Mouse (Mus musculus) MEL (cell line): ENCODE results near the gene Stat5a. TPM values are rescaled to one million over a fixed set of nuclear protein-coding genes. Genes with fewer than 3 reads are reported as not detected.

Experiments used
- DNase-seq: peaks from one replicate; pipeline ENCODE4 v3.0.0; 2011; ENCODE audit warnings: low read depth, low spot score
- H3K27ac ChIP-seq: 2 replicates; pipeline ENCODE4 v1.5.1; 2012; ENCODE audit warnings: low read depth, mild to moderate bottlenecking, control low read depth, low read length, moderate library complexity; ENCODE audit not compliant: control insufficient read depth
- H3K27me3 ChIP-seq, 2 experiments: fragments of 150-350 bp in 1 of 2; sonication (generic) in 1 of 2; 2 replicates each; pipeline ENCODE4 v1.6.1; 2012; ENCODE audit warnings: low read length in 2 of 2, mild to moderate bottlenecking in 2 of 2, improper control_type of control experiment in 1 of 2, moderate library complexity in 1 of 2; ENCODE audit not compliant: insufficient read depth in 2 of 2, control insufficient read depth in 1 of 2
- H3K36me3 ChIP-seq, 2 experiments: 2 replicates each; pipeline ENCODE4 v1.6.1; 2012 to 2014; ENCODE audit warnings: low read length in 2 of 2, improper control_type of control experiment in 1 of 2, inconsistent platforms in 1 of 2, mild to moderate bottlenecking in 1 of 2; ENCODE audit not compliant: insufficient read depth in 2 of 2, control insufficient read depth in 1 of 2
- H3K4me1 ChIP-seq, 2 experiments: fragments of 150-350 bp in 1 of 2; sonication (generic) in 1 of 2; 2 replicates each; pipeline ENCODE4 v1.6.1; 2012; ENCODE audit warnings: low read length in 2 of 2, improper control_type of control experiment in 1 of 2, mild to moderate bottlenecking in 1 of 2; ENCODE audit not compliant: insufficient read depth in 2 of 2, control insufficient read depth in 1 of 2
- H3K4me3 ChIP-seq, 2 experiments: fragments of 150-350 bp in 1 of 2; sonication (generic) in 1 of 2; 2 replicates each; pipeline ENCODE4 v1.5.1; 2012; ENCODE audit warnings: low read depth in 2 of 2, low read length in 2 of 2, mild to moderate bottlenecking in 2 of 2, moderate library complexity in 2 of 2, control low read depth in 1 of 2, improper control_type of control experiment in 1 of 2; ENCODE audit not compliant: control insufficient read depth in 1 of 2, insufficient read depth in 1 of 2
- H3K79me2 ChIP-seq: 2 replicates; pipeline ENCODE4 v1.6.1; 2012; ENCODE audit warnings: mild to moderate bottlenecking, low read length, moderate library complexity; ENCODE audit not compliant: control insufficient read depth, poor library complexity, insufficient read depth
- H3K9ac ChIP-seq: 2 replicates; pipeline ENCODE4 v1.6.1; 2012; ENCODE audit warnings: low read depth, mild to moderate bottlenecking, control low read depth, low read length, moderate library complexity; ENCODE audit not compliant: control insufficient read depth, poor library complexity, severe bottlenecking
- H3K9me3 ChIP-seq: fragments of 150-350 bp; sonication (generic); replicated peaks from 2 replicates; pipeline ENCODE4 v1.6.1; 2012; ENCODE audit warnings: mild to moderate bottlenecking, low read length, improper control_type of control experiment, moderate library complexity; ENCODE audit not compliant: insufficient read depth
- BHLHE40 ChIP-seq: IDR thresholded peaks from 2 replicates; pipeline ENCODE4 v1.6.1; 2012; ENCODE audit warnings: low read depth, mild to moderate bottlenecking, inconsistent platforms, low read length, improper control_type of control experiment, borderline replicate concordance
- CHD1 ChIP-seq: IDR thresholded peaks from 2 replicates; pipeline ENCODE4 v1.6.1; 2012; ENCODE audit warnings: low read depth, mild to moderate bottlenecking, inconsistent platforms, low read length, improper control_type of control experiment
- CTCF ChIP-seq, 3 experiments: IDR thresholded peaks in 2 of 3; conservative IDR thresholded peaks in 1 of 3; 2 replicates each; pipeline ENCODE4 v1.5.1; 2011 to 2012; ENCODE audit warnings: low read length in 3 of 3, low read depth in 2 of 3, mild to moderate bottlenecking in 2 of 3, improper control_type of control experiment in 1 of 3, inconsistent platforms in 1 of 3, mixed read lengths in 1 of 3, moderate library complexity in 1 of 3; ENCODE audit not compliant: control insufficient read depth in 1 of 3, insufficient read depth in 1 of 3, poor library complexity in 1 of 3, severe bottlenecking in 1 of 3
- ELF1 ChIP-seq: IDR thresholded peaks from 2 replicates; pipeline ENCODE4 v1.6.1; 2014; ENCODE audit warnings: low read depth, mild to moderate bottlenecking, inconsistent platforms, low read length, improper control_type of control experiment, moderate library complexity
- EP300 ChIP-seq, 2 experiments: IDR thresholded peaks; 2 replicates each; pipeline ENCODE4 v1.6.1; 2011; ENCODE audit warnings: improper control_type of control experiment in 2 of 2, low read length in 2 of 2, low read depth in 1 of 2, mild to moderate bottlenecking in 1 of 2
- ETS1 ChIP-seq: IDR thresholded peaks from 2 replicates; pipeline ENCODE4 v1.6.1; 2012; ENCODE audit warnings: low read depth, mild to moderate bottlenecking, inconsistent platforms, low read length, improper control_type of control experiment, moderate library complexity
- GABPA ChIP-seq: IDR thresholded peaks from 2 replicates; pipeline ENCODE4 v1.6.1; 2012; ENCODE audit warnings: low read depth, mild to moderate bottlenecking, inconsistent platforms, low read length, improper control_type of control experiment, moderate library complexity
- GATA1 ChIP-seq: IDR thresholded peaks from 2 replicates; pipeline ENCODE4 v1.6.1; 2011; ENCODE audit warnings: low read depth, low read length, improper control_type of control experiment
- KAT2A ChIP-seq: conservative IDR thresholded peaks from 2 replicates; pipeline ENCODE4 v1.6.1; 2012; ENCODE audit warnings: low read depth, low read length, improper control_type of control experiment, inconsistent platforms
- MAFK ChIP-seq: IDR thresholded peaks from 2 replicates; pipeline ENCODE4 v1.6.1; 2011; ENCODE audit warnings: low read depth, mild to moderate bottlenecking, low read length, improper control_type of control experiment, borderline replicate concordance
- MAX ChIP-seq: IDR thresholded peaks from 2 replicates; pipeline ENCODE4 v1.6.1; 2011; ENCODE audit warnings: low read length, improper control_type of control experiment
- MAZ ChIP-seq: IDR thresholded peaks from 2 replicates; pipeline ENCODE4 v1.6.1; 2012; ENCODE audit warnings: low read depth, mild to moderate bottlenecking, inconsistent platforms, low read length, improper control_type of control experiment
- NRF1 ChIP-seq: IDR thresholded peaks from 2 replicates; pipeline ENCODE4 v1.6.1; 2014; ENCODE audit warnings: low read depth, mild to moderate bottlenecking, inconsistent platforms, low read length, improper control_type of control experiment, moderate library complexity; ENCODE audit not compliant: poor library complexity, insufficient read depth, severe bottlenecking
- POLR2AphosphoS2 ChIP-seq: IDR thresholded peaks from 2 replicates; pipeline ENCODE4 v1.6.1; 2011; ENCODE audit warnings: low read length, improper control_type of control experiment
- POLR2AphosphoS5 ChIP-seq: IDR thresholded peaks from 2 replicates; pipeline ENCODE4 v1.6.1; 2012; ENCODE audit warnings: low read depth, borderline replicate concordance, mild to moderate bottlenecking, inconsistent platforms, low read length, moderate library complexity, mixed read lengths
- RAD21 ChIP-seq: IDR thresholded peaks from 2 replicates; pipeline ENCODE4 v1.6.1; 2011; ENCODE audit warnings: mild to moderate bottlenecking, low read depth, low read length, improper control_type of control experiment
- RCOR1 ChIP-seq: IDR thresholded peaks from 2 replicates; pipeline ENCODE4 v1.6.1; 2012; ENCODE audit warnings: low read depth, mild to moderate bottlenecking, inconsistent platforms, low read length, improper control_type of control experiment
- SIN3A ChIP-seq: IDR thresholded peaks from 2 replicates; pipeline ENCODE4 v1.6.1; 2012; ENCODE audit warnings: low read length, improper control_type of control experiment, inconsistent platforms
- SMC3 ChIP-seq: IDR thresholded peaks from 2 replicates; pipeline ENCODE4 v1.6.1; 2011; ENCODE audit warnings: low read depth, low read length, improper control_type of control experiment
- TBP ChIP-seq: IDR thresholded peaks from 2 replicates; pipeline ENCODE4 v1.8.0; 2011; ENCODE audit warnings: low read depth, low read length, improper control_type of control experiment
- UBTF ChIP-seq: IDR thresholded peaks from 2 replicates; pipeline ENCODE4 v1.6.1; 2012; ENCODE audit warnings: low read depth, mild to moderate bottlenecking, inconsistent platforms, low read length, improper control_type of control experiment, moderate library complexity, borderline replicate concordance; ENCODE audit not compliant: insufficient read depth
- USF1 ChIP-seq: IDR thresholded peaks from 2 replicates; pipeline ENCODE4 v1.6.1; 2014; ENCODE audit warnings: low read depth, mild to moderate bottlenecking, inconsistent platforms, low read length, improper control_type of control experiment, moderate library complexity
- USF2 ChIP-seq, 2 experiments: IDR thresholded peaks; 2 replicates each; pipeline ENCODE4 v1.6.1; 2011 to 2012; ENCODE audit warnings: improper control_type of control experiment in 2 of 2, low read length in 2 of 2, borderline replicate concordance in 1 of 2, inconsistent platforms in 1 of 2, low read depth in 1 of 2, mild to moderate bottlenecking in 1 of 2; ENCODE audit not compliant: insufficient read depth in 1 of 2
- ZKSCAN1 ChIP-seq: IDR thresholded peaks from 2 replicates; pipeline ENCODE4 v1.6.1; 2012; ENCODE audit warnings: low read depth, mild to moderate bottlenecking, inconsistent platforms, low read length, improper control_type of control experiment, moderate library complexity
- ZMIZ1 ChIP-seq: IDR thresholded peaks from 2 replicates; pipeline ENCODE4 v1.6.1; 2012; ENCODE audit warnings: low read depth, mild to moderate bottlenecking, inconsistent platforms, low read length, improper control_type of control experiment, moderate library complexity
- ZNF384 ChIP-seq: IDR thresholded peaks from 2 replicates; pipeline ENCODE4 v1.6.1; 2012; ENCODE audit warnings: low read depth, mild to moderate bottlenecking, inconsistent platforms, low read length, improper control_type of control experiment
- polyA plus RNA-seq, 2 experiments: library from polyadenylated mRNA; stranded (reverse) in 1 of 2; unstranded in 1 of 2; fragments of >175 nt in 1 of 2; fragments of >200 nt in 1 of 2; gene quantifications; 2 replicates each; pipeline versions ENCODE4 v1.2.1 to v1.2.4; 2012; ENCODE audit warnings: low replicate concordance in 2 of 2, low read depth in 1 of 2; ENCODE audit not compliant: insufficient read length in 2 of 2, insufficient read depth in 1 of 2, missing spikeins in 1 of 2
- total RNA-seq: library from RNA; depleted of rRNA; stranded (reverse); fragments of 300-350 nt; gene quantifications from 2 replicates; pipeline ENCODE4 v1.2.3, GENCODE M21; 2012

Gene Stat5a
- total and polyA plus RNA-seq, 3 experiments = 54.2 to 86.8 TPM; not detected in 1

DNA sequence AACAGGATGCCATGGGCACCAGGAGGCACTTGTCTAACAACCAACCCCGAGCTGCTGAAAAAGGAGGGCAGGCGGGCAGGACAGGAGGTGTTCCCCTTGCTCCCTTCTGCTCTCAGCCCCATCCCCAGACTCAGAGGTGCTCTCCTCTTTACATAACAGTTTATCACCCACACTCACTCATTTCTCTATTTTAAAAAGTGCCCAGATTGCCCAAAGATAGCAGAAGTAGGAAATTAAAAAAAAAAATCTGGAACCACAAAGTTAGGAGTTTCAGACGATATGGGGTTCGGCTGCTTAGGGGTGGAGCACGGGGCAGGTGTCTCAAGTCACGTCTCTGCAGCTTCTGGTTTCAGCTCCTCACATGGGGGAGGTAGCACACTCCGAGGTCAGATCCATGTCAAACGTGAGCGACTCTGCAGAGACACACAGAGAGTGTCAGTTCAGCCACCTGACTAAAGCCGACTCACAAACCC lies 29.2 kb downstream of the Stat5a start (continued):
- TF ChIP-seq MAFK (peak; percentile 77; the same call in 1 of the 2 replicates), NRF1 (no peak)

DNA sequence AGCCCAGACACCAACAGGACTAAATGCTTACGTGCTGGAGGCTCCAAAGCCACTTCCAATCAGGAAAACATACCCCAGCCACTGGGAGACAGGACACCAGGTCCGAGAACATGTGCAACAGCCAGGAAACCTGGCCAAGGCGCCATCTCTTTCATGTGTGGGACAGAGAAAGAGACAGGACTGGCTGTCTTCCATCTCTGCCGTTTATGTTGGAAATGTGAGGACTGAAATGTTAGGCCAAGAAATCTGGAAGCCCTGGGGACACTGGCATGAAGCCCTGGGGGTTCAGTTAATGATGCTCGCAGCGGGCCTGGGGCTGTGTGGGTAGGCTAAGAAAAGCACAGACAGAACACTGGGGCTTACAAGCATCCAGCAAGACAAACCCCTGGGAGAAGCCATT lies 31.3 kb downstream of the Stat5a start:
- H3K27ac ChIP-seq = peak overlapping the region; percentile 97
- TF ChIP-seq SIN3A (no peak), CHD1 (0 out of 2 replicates have a peak, but pooled peaks have one; percentile 21)
- H3K27me3 ChIP-seq = no peaks in the 10 kb centered on the region
- H3K79me2 ChIP-seq = no peaks in the 10 kb centered on the region
- no peak overlapping the region for H3K9ac ChIP-seq
- peaks cover 0 to 76% of the 10 kb centered on the region in 2 experiments; a peak in 3 of 4 replicates for H3K36me3 ChIP-seq
- peaks cover 57 to 76% of the 10 kb centered on the region in 2 experiments for H3K4me1 ChIP-seq
- DNase-seq = no peak
- H3K4me3 ChIP-seq = no peak overlapping the region
- no peaks in the 10 kb centered on the region for H3K9me3 ChIP-seq

DNA sequence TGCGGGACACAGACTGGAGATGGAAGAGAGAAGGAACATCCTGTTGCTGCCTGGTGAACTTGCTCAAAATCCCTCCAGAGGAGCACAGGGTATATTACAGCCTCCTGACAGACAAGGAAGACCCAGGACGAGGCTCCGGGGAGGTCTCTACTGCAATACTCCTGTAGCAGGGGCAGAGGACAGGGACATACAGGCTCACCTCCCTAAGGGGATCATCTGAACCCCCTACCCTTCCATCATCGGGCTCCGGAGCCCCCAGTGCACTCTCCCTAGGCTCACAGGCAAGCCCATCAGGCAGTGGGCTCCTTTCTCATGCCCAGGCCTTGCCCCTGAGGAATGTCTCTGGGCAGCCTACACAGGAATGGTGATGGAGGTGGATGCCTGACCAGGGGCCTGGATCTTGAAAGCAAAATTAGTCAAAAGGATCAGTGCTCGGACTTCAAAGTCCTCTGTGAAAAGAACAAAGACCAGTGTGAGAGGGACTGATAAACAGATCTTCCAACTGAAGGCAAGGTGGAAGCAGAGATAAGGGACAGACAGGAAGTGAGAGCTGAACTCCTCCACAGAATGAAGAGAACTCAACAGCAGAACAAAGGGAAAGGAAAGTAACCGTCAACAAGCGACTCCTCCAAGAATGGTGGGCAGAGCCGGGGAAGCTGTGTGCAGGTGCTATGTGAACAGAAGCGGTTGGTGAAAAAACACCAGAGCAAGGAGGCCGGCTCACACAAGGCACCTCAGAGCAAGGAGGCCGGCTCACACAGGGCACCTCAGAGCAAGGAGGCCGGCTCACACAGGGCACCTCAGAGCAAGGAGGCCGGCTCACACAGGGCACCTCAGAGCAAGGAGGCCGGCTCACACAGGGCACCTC lies 32.3 kb downstream of the Stat5a start:
- H3K27me3 ChIP-seq = no peaks in the 10 kb centered on the region
- peak overlapping the region; percentile 63 for H3K9ac ChIP-seq
- H3K36me3 ChIP-seq = peaks cover 0 to 66% of the 10 kb centered on the region in 2 experiments; a peak in 3 of 4 replicates
- no peaks in the 10 kb centered on the region for H3K9me3 ChIP-seq
- peak overlapping the region; percentile 17 to 20; a peak in 3 of 4 replicates for H3K4me3 ChIP-seq
- no peaks in the 10 kb centered on the region for H3K79me2 ChIP-seq
- peak overlapping the region; percentile 97 for H3K27ac ChIP-seq
- peak; percentile 96 for DNase-seq
- H3K4me1 ChIP-seq = peaks cover 47 to 67% of the 10 kb centered on the region in 2 experiments
- TF ChIP-seq MAZ (peak; percentile 82), UBTF (0 out of 2 replicates have a peak, but pooled peaks have one; percentile 10), TBP (peak; percentile 93), USF2 (IDR thresholded peaks at IDR 0.05; ENCODE audit: borderline replicate concordance in 1 of 2, insufficient read depth in 1 of 2, low read depth in 1 of 2, low read length in 2 of 2) (no peak), ETS1 (peak; percentile 95), SMC3 (no peak; the same call in none of the 2 replicates), POLR2AphosphoS2 (no peak; the same call in 1 of the 2 replicates), CTCF (IDR thresholded peaks at IDR 0.05 in 2 of 3, conservative IDR thresholded peaks at IDR 0.05 in 1 of 3; ENCODE audit: control insufficient read depth in 1 of 3, insufficient read depth in 1 of 3, low read depth in 2 of 3, low read length in 3 of 3, poor library complexity in 1 of 3, severe bottlenecking in 1 of 3) (peak in 2 of 3 experiments; percentile 31 to 45; a peak in 4 of 6 replicates), CHD1 (no peak), EP300 (IDR thresholded peaks at IDR 0.05; ENCODE audit: low read depth in 1 of 2, low read length in 2 of 2) (peak; percentile 99 to 100), RAD21 (no peak; the same call in 1 of the 2 replicates), GABPA (no peak), MAX (peak; percentile 58; the same call in 1 of the 2 replicates), ZNF384 (no peak), KAT2A (0 out of 2 replicates have a peak, but pooled peaks have one; percentile 25), ZKSCAN1 (no peak), BHLHE40 (no peak; the same call in 1 of the 2 replicates), POLR2AphosphoS5 (no peak), RCOR1 (peak; percentile 86), GATA1 (peak; percentile 100), ZMIZ1 (peak; percentile 51; the same call in 1 of the 2 replicates), ELF1 (peak; percentile 56), USF1 (no peak)
